ENCODE assay signal across 8 mouse cellular contexts in genomic region chr9:61697959-61698358, GRCm38 (mm10).
DNase-seq lines count a peak whose midpoint lies in the region; ATAC-seq and TF ChIP-seq lines count a peak whose summit lies in the region.

No protein-coding gene starts in this region.

- H3K27ac ChIP-seq in kidney, embryonic 16.5 days (ENCODE audit: low read length): no peak overlapping the region
- H3K27ac ChIP-seq in heart, embryonic 10.5 days: no peak overlapping the region
- no peak overlapping the region for H3K27ac ChIP-seq in left cerebral cortex, adult 2 months

- peak; percentile 93 for TF ChIP-seq CTCF in left cerebral cortex, adult 2 months (IDR thresholded peaks at IDR 0.05)

- 12% methylated on average over 11 of the region's 11 CpGs for WGBS in kidney, embryonic 16.5 days
- WGBS in heart, embryonic 10.5 days: 11% methylated on average over 11 of the region's 11 CpGs

- peak; percentile 74 for DNase-seq in kidney, adult 18-20 months
- DNase-seq in adrenal gland, adult (ENCODE audit: inconsistent age in 2 of 2, low spot score in 1 of 2): peak; percentile 65 to 90
- DNase-seq in embryo, embryonic 11.5 days (ENCODE audit: low read depth, low spot score): peak; percentile 65
- DNase-seq in heart, embryonic 10.5 days (ENCODE audit: low spot score): peak; percentile 81
- DNase-seq in left cerebral cortex, adult 2 months (ENCODE audit: extremely low spot score in 1 of 2, low spot score in 2 of 2): peak; percentile 62 to 71
- peak; percentile 91 for DNase-seq in thymus, postnatal 0 days (ENCODE audit: low spot score)

- H3K9ac ChIP-seq in kidney, embryonic 16.5 days (replicated peaks; ENCODE audit: low read length): no peak overlapping the region

- H3K4me2 ChIP-seq in kidney, embryonic 16.5 days (replicated peaks; ENCODE audit: low read depth, low read length): no peak overlapping the region

- no peak overlapping the region for H3K4me3 ChIP-seq in kidney, embryonic 16.5 days (ENCODE audit: low read length)
- H3K4me3 ChIP-seq in heart, embryonic 10.5 days: no peak overlapping the region
- no peak overlapping the region for H3K4me3 ChIP-seq in left cerebral cortex, adult 2 months

- H3K36me3 ChIP-seq in kidney, embryonic 16.5 days (ENCODE audit: insufficient read depth, low read length): no peaks in the 10 kb centered on the region
- no peaks in the 10 kb centered on the region for H3K36me3 ChIP-seq in heart, embryonic 10.5 days

- no peaks in the 10 kb centered on the region for H3K9me3 ChIP-seq in kidney, embryonic 16.5 days (ENCODE audit: low read length)
- H3K9me3 ChIP-seq in heart, embryonic 10.5 days: no peaks in the 10 kb centered on the region

- no peak for ATAC-seq in kidney, embryonic 16.5 days (ENCODE audit: low FRiP score, low TSS enrichment)
- peak; percentile 47; the same call in 1 of the 2 replicates for ATAC-seq in monocyte, adult 5-6 weeks (replicated peaks; ENCODE audit: insufficient number of reproducible peaks, low FRiP score, low TSS enrichment, poor library complexity, severe bottlenecking)

- peaks cover 14% of the 10 kb centered on the region for H3K4me1 ChIP-seq in kidney, embryonic 16.5 days (ENCODE audit: insufficient read depth, low read length)
- peaks cover 18% of the 10 kb centered on the region; the same call in 1 of the 2 replicates for H3K4me1 ChIP-seq in heart, embryonic 10.5 days

- intact Hi-C loops in left cerebral cortex, adult 2 months (cut with DNase I): loop anchor here (1.0 to 5.0 kb wide), 4 partner anchors 121 to 653 kb away; partner anchors contain the start of gene Tle3

- peaks cover 36% of the 10 kb centered on the region for H3K27me3 ChIP-seq in kidney, embryonic 16.5 days (ENCODE audit: insufficient read depth, low read length)
- peaks cover 74% of the 10 kb centered on the region for H3K27me3 ChIP-seq in heart, embryonic 10.5 days (ENCODE audit: insufficient read depth, poor library complexity, severe bottlenecking)
